Mouse (Mus musculus): ENCODE results near the gene Asah2. TPM values are rescaled to one million over a fixed set of nuclear protein-coding genes. Genes with fewer than 3 reads are reported as not detected.

Asah2 gene
- polyA plus RNA-seq, 1 experiment: 3.6 TPM

DNA sequence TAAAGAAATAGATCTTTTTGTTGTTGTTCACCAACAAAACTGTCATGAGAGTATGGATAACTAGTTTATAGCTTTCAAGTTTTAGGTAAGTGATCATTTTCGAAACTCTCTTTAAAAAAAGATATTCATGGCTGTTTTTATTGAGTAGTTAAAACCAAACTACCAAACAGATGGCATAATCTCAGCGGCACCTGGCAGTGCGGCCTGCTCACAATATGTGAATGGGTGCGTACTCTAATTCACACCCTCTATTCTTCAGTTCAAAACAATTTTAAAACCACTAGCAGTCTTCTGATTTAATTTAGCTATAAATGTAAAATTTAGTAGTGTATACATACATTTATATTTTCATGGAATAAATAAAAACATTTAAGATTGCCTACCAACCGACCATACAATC, 15.2 kb upstream of the Asah2 start:
- Histone ChIP-seq H3K9ac (ENCODE audit: low read depth, poor library complexity, severe bottlenecking) (no peak overlapping the region), H3K36me3 (ENCODE audit: control insufficient read depth, insufficient read depth, low read length, poor library complexity, severe bottlenecking) (peaks cover 13% of the 10 kb centered on the region), H3K27me3 (ENCODE audit: control insufficient read depth, insufficient read depth, low read length, poor library complexity, severe bottlenecking) (no peaks in the 10 kb centered on the region), H3K4me3 (ENCODE audit: low read depth, low read length) (no peak overlapping the region), H3K27ac (ENCODE audit: insufficient read depth, low read length) (no peak overlapping the region), H3K9me3 (replicated peaks; ENCODE audit: control insufficient read depth, insufficient read depth, low read length, poor library complexity, severe bottlenecking) (peaks cover 4% of the 10 kb centered on the region; the same call in 1 of the 2 replicates), H3K4me1 (ENCODE audit: control insufficient read depth, insufficient read depth, low read length) (no peaks in the 10 kb centered on the region)
- TF ChIP-seq POLR2A (IDR thresholded peaks at IDR 0.05; ENCODE audit: insufficient read depth, low read length) (no peak), EP300 (IDR thresholded peaks at IDR 0.05; ENCODE audit: insufficient read depth, low read depth, low read length) (no peak), CTCF (IDR thresholded peaks at IDR 0.05; ENCODE audit: low read depth, low read length) (no peak)

- H3K27ac ChIP-seq (ENCODE audit: insufficient read depth, low read length): no peak overlapping the region
- H3K27me3 ChIP-seq (ENCODE audit: control insufficient read depth, insufficient read depth, low read length, poor library complexity, severe bottlenecking): no peaks in the 10 kb centered on the region
- peaks cover 4% of the 10 kb centered on the region; the same call in 1 of the 2 replicates for H3K9me3 ChIP-seq (replicated peaks; ENCODE audit: control insufficient read depth, insufficient read depth, low read length, poor library complexity, severe bottlenecking)
- no peak overlapping the region for H3K4me3 ChIP-seq (ENCODE audit: low read depth, low read length)
- peaks cover 13% of the 10 kb centered on the region for H3K36me3 ChIP-seq (ENCODE audit: control insufficient read depth, insufficient read depth, low read length, poor library complexity, severe bottlenecking)
- H3K4me1 ChIP-seq (ENCODE audit: control insufficient read depth, insufficient read depth, low read length): no peaks in the 10 kb centered on the region
- no peak overlapping the region for H3K9ac ChIP-seq (ENCODE audit: low read depth, poor library complexity, severe bottlenecking)
- no peak for TF ChIP-seq CTCF (IDR thresholded peaks at IDR 0.05; ENCODE audit: low read depth, low read length)
- TF ChIP-seq POLR2A (IDR thresholded peaks at IDR 0.05; ENCODE audit: insufficient read depth, low read length): no peak
- TF ChIP-seq EP300 (IDR thresholded peaks at IDR 0.05; ENCODE audit: insufficient read depth, low read depth, low read length): no peak
These were observed 12.8 kb upstream of the Asah2 start for GRCm38 (mm10) chr19:32120798-32121197.

DNA sequence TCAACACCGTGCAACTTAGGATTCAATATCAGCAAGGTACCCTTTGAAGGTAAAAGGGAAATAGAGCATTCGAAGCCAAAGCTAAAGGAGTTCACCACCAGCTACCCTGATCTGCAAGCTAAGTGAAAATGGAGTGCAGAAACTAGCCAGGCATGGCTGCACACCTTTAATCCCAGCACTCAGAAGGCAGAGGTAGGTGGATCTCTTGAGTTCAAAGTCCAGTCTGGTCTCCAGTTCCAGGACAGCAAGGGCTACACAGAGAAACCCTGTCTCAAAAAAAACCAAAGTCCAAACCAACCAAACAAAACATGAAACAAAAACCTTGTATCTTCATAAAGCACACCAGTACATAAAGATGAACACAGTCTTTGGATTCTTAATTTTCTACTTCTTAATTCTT, 11.7 kb upstream of the Asah2 start:
- Histone ChIP-seq H3K9ac (ENCODE audit: low read depth, poor library complexity, severe bottlenecking) (no peak overlapping the region), H3K4me3 (ENCODE audit: low read depth, low read length) (no peak overlapping the region), H3K9me3 (replicated peaks; ENCODE audit: control insufficient read depth, insufficient read depth, low read length, poor library complexity, severe bottlenecking) (peaks cover 4% of the 10 kb centered on the region; the same call in 1 of the 2 replicates), H3K27ac (ENCODE audit: insufficient read depth, low read length) (no peak overlapping the region), H3K36me3 (ENCODE audit: control insufficient read depth, insufficient read depth, low read length, poor library complexity, severe bottlenecking) (peaks cover 7% of the 10 kb centered on the region), H3K27me3 (ENCODE audit: control insufficient read depth, insufficient read depth, low read length, poor library complexity, severe bottlenecking) (no peaks in the 10 kb centered on the region), H3K4me1 (ENCODE audit: control insufficient read depth, insufficient read depth, low read length) (no peaks in the 10 kb centered on the region)
- TF ChIP-seq CTCF (IDR thresholded peaks at IDR 0.05; ENCODE audit: low read depth, low read length): no peak
- TF ChIP-seq POLR2A (IDR thresholded peaks at IDR 0.05; ENCODE audit: insufficient read depth, low read length): no peak
- no peak for TF ChIP-seq EP300 (IDR thresholded peaks at IDR 0.05; ENCODE audit: insufficient read depth, low read depth, low read length)

DNA sequence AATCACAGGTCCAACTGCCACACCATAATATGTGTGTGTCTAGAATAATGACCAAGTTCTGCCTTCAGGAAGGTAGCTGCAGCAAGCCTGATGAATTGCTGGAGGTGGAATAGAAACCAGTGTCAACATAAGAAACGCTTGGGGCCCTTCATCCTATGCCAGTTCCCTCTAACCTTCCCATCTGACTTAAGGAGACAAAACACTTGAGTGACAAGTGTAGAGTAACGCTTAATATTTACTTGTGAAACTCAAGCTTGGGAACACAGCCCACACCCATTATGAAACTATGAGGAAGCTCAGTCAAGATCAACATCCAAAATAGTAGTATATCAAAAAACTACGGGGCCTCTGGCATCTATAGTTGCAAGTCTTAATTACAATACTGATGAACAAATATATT, 10.5 kb upstream of the Asah2 start:
- Histone ChIP-seq H3K9me3 (replicated peaks; ENCODE audit: control insufficient read depth, insufficient read depth, low read length, poor library complexity, severe bottlenecking) (peaks cover 4% of the 10 kb centered on the region; the same call in 1 of the 2 replicates), H3K9ac (ENCODE audit: low read depth, poor library complexity, severe bottlenecking) (no peak overlapping the region), H3K4me1 (ENCODE audit: control insufficient read depth, insufficient read depth, low read length) (no peaks in the 10 kb centered on the region), H3K36me3 (ENCODE audit: control insufficient read depth, insufficient read depth, low read length, poor library complexity, severe bottlenecking) (no peaks in the 10 kb centered on the region; the same call in 1 of the 2 replicates), H3K27ac (ENCODE audit: insufficient read depth, low read length) (no peak overlapping the region), H3K4me3 (ENCODE audit: low read depth, low read length) (no peak overlapping the region), H3K27me3 (ENCODE audit: control insufficient read depth, insufficient read depth, low read length, poor library complexity, severe bottlenecking) (no peaks in the 10 kb centered on the region)
- TF ChIP-seq POLR2A (IDR thresholded peaks at IDR 0.05; ENCODE audit: insufficient read depth, low read length) (no peak), CTCF (IDR thresholded peaks at IDR 0.05; ENCODE audit: low read depth, low read length) (no peak), EP300 (IDR thresholded peaks at IDR 0.05; ENCODE audit: insufficient read depth, low read depth, low read length) (no peak)

GRCm38 (mm10) chr19:32117484-32118018, 9.5 kb upstream of the Asah2 start:
- Histone ChIP-seq H3K4me1 (ENCODE audit: control insufficient read depth, insufficient read depth, low read length) (no peaks in the 10 kb centered on the region), H3K27me3 (ENCODE audit: control insufficient read depth, insufficient read depth, low read length, poor library complexity, severe bottlenecking) (no peaks in the 10 kb centered on the region), H3K9me3 (replicated peaks; ENCODE audit: control insufficient read depth, insufficient read depth, low read length, poor library complexity, severe bottlenecking) (peaks cover 4% of the 10 kb centered on the region; the same call in 1 of the 2 replicates), H3K4me3 (ENCODE audit: low read depth, low read length) (no peak overlapping the region), H3K36me3 (ENCODE audit: control insufficient read depth, insufficient read depth, low read length, poor library complexity, severe bottlenecking) (no peaks in the 10 kb centered on the region), H3K9ac (ENCODE audit: low read depth, poor library complexity, severe bottlenecking) (no peak overlapping the region), H3K27ac (ENCODE audit: insufficient read depth, low read length) (no peak overlapping the region)
- TF ChIP-seq CTCF (IDR thresholded peaks at IDR 0.05; ENCODE audit: low read depth, low read length) (no peak), POLR2A (IDR thresholded peaks at IDR 0.05; ENCODE audit: insufficient read depth, low read length) (no peak), EP300 (IDR thresholded peaks at IDR 0.05; ENCODE audit: insufficient read depth, low read depth, low read length) (no peak)

- no peak overlapping the region for H3K9ac ChIP-seq (ENCODE audit: low read depth, poor library complexity, severe bottlenecking)
- H3K27me3 ChIP-seq (ENCODE audit: control insufficient read depth, insufficient read depth, low read length, poor library complexity, severe bottlenecking): no peaks in the 10 kb centered on the region; the same call in 1 of the 2 replicates
- no peak overlapping the region for H3K4me3 ChIP-seq (ENCODE audit: low read depth, low read length)
- TF ChIP-seq EP300 (IDR thresholded peaks at IDR 0.05; ENCODE audit: insufficient read depth, low read depth, low read length): no peak
- no peak for TF ChIP-seq POLR2A (IDR thresholded peaks at IDR 0.05; ENCODE audit: insufficient read depth, low read length)
- no peak for TF ChIP-seq CTCF (IDR thresholded peaks at IDR 0.05; ENCODE audit: low read depth, low read length)
- no peak overlapping the region for H3K27ac ChIP-seq (ENCODE audit: insufficient read depth, low read length)
- no peaks in the 10 kb centered on the region for H3K9me3 ChIP-seq (replicated peaks; ENCODE audit: control insufficient read depth, insufficient read depth, low read length, poor library complexity, severe bottlenecking)
- no peaks in the 10 kb centered on the region for H3K4me1 ChIP-seq (ENCODE audit: control insufficient read depth, insufficient read depth, low read length)
- H3K36me3 ChIP-seq (ENCODE audit: control insufficient read depth, insufficient read depth, low read length, poor library complexity, severe bottlenecking): no peaks in the 10 kb centered on the region
These were observed 4.1 kb upstream of the Asah2 start for GRCm38 (mm10) chr19:32111866-32112790.
